Mouse (Mus musculus) kidney, adult 18-20 months (tissue): Measurements from ENCODE around the gene Tbc1d10b.
"Not testable (repeated sequence)": the region's sequence is repeated elsewhere in the genome, so short reads cannot be mapped to it uniquely, and the experiment has no call there.

Experiments used
- DNase-seq: peaks from one replicate; pipeline ENCODE4 v3.0.0; 2021

Gene Tbc1d10b

GRCm38 (mm10) chr7:127208295-127208552 is at the start of gene Tbc1d10b:
Tbc1d10b (minus strand) TSS chr7:127208468.
- DNase-seq, result no peak

GRCm38 (mm10) chr7:127256518-127256917 is 48.2 kb upstream of the Tbc1d10b start:
- no peak for DNase-seq

- DNase-seq, result no peak
Observed at GRCm38 (mm10) chr7:127255965-127256364, 47.7 kb upstream of the Tbc1d10b start.

GRCm38 (mm10) chr7:127255008-127255407 is 46.7 kb upstream of the Tbc1d10b start:
- no peak for DNase-seq

GRCm38 (mm10) chr7:127253821-127254769 is 45.8 kb upstream of the Tbc1d10b start:
- DNase-seq, result peak; percentile 92

GRCm38 (mm10) chr7:127253341-127253740 is 45.1 kb upstream of the Tbc1d10b start:
- DNase-seq, result no peak

- DNase-seq, result no peak
Observed at GRCm38 (mm10) chr7:127252414-127252813, 44.1 kb upstream of the Tbc1d10b start.

- DNase-seq, result not testable (repeated sequence)
Observed at GRCm38 (mm10) chr7:127250511-127250910, 42.2 kb upstream of the Tbc1d10b start.

GRCm38 (mm10) chr7:127244658-127245510 is 36.6 kb upstream of the Tbc1d10b start:
- no peak for DNase-seq

GRCm38 (mm10) chr7:127243870-127244657 is 35.8 kb upstream of the Tbc1d10b start, which contains the start of gene Zfp771:
Zfp771 (plus strand) TSS chr7:127244274.
- peak; percentile 96 for DNase-seq

GRCm38 (mm10) chr7:127243361-127243867 is 35.1 kb upstream of the Tbc1d10b start:
- DNase-seq, result no peak

GRCm38 (mm10) chr7:127234777-127235176 is 26.5 kb upstream of the Tbc1d10b start:
- no peak for DNase-seq

GRCm38 (mm10) chr7:127233765-127234164 is 25.5 kb upstream of the Tbc1d10b start:
- no peak for DNase-seq

- no peak for DNase-seq
Observed at GRCm38 (mm10) chr7:127233368-127233749, 25.1 kb upstream of the Tbc1d10b start.

- DNase-seq, result peak; percentile 91
Observed at GRCm38 (mm10) chr7:127232622-127233367, 24.5 kb upstream of the Tbc1d10b start, which contains the start of the genes Zfp553 and Sept1. Zfp553 (plus strand) TSS chr7:127233061. Sept1 (minus strand) TSS chr7:127233130.

- no peak for DNase-seq
Observed at GRCm38 (mm10) chr7:127231826-127232621, 23.8 kb upstream of the Tbc1d10b start.

- DNase-seq, result no peak
Observed at GRCm38 (mm10) chr7:127231376-127231775, 23.1 kb upstream of the Tbc1d10b start.

- DNase-seq, result peak; percentile 81
Observed at GRCm38 (mm10) chr7:127228615-127229303, 20.5 kb upstream of the Tbc1d10b start.

GRCm38 (mm10) chr7:127225147-127225995 is 17.1 kb upstream of the Tbc1d10b start:
- no peak for DNase-seq
